Mouse (Mus musculus): ENCODE measurements at regions not wholly inside any gene's neighbourhood (a gene's known extent, or its start where the extent isn't known, plus 50 kb on each side); places are given as distances from the start of the nearest gene placed in this dataset.
"Not testable (repeated sequence)": the region's sequence is repeated elsewhere in the genome, so short reads cannot be mapped to it uniquely, and the experiment has no call there.

- WGBS = 89% methylated on average over 2 of the region's 2 CpGs
- H3K9me3 ChIP-seq (ENCODE audit: low read length) = no peaks in the 10 kb centered on the region
- no peaks in the 10 kb centered on the region for H3K4me1 ChIP-seq (ENCODE audit: insufficient read depth)
- no peak for DNase-seq
- no peak overlapping the region for H3K4me3 ChIP-seq (ENCODE audit: low read depth, low read length)
- no peak overlapping the region for H3K9ac ChIP-seq
- H3K27me3 ChIP-seq (ENCODE audit: insufficient read depth, low read length) = no peaks in the 10 kb centered on the region
- H3K36me3 ChIP-seq (ENCODE audit: insufficient read depth) = no peaks in the 10 kb centered on the region
- no peak for ATAC-seq
- TF ChIP-seq CTCF (IDR thresholded peaks at IDR 0.05; ENCODE audit: low read depth) = no peak
- no peak overlapping the region for H3K4me2 ChIP-seq (ENCODE audit: low read depth)
- H3K27ac ChIP-seq (ENCODE audit: low read depth, low read length) = no peak overlapping the region
Observed at GRCm38 (mm10) chr14:107214391-107214790, 1108.4 kb downstream of the Trim52 start.

- no peak for ATAC-seq
- Histone ChIP-seq H3K36me3 (ENCODE audit: insufficient read depth) (no peaks in the 10 kb centered on the region), H3K4me3 (ENCODE audit: low read depth, low read length) (no peak overlapping the region), H3K27me3 (ENCODE audit: insufficient read depth, low read length) (no peaks in the 10 kb centered on the region), H3K9ac (no peak overlapping the region), H3K9me3 (ENCODE audit: low read length) (no peaks in the 10 kb centered on the region), H3K27ac (ENCODE audit: low read depth, low read length) (no peak overlapping the region), H3K4me1 (ENCODE audit: insufficient read depth) (no peaks in the 10 kb centered on the region), H3K4me2 (ENCODE audit: low read depth) (no peak overlapping the region)
- DNase-seq = no peak
- 88% methylated on average over 2 of the region's 2 CpGs for WGBS
- TF ChIP-seq CTCF (IDR thresholded peaks at IDR 0.05; ENCODE audit: low read depth) = no peak
Observed at GRCm38 (mm10) chr14:107264182-107264581, 1158.2 kb downstream of the Trim52 start.

DNA sequence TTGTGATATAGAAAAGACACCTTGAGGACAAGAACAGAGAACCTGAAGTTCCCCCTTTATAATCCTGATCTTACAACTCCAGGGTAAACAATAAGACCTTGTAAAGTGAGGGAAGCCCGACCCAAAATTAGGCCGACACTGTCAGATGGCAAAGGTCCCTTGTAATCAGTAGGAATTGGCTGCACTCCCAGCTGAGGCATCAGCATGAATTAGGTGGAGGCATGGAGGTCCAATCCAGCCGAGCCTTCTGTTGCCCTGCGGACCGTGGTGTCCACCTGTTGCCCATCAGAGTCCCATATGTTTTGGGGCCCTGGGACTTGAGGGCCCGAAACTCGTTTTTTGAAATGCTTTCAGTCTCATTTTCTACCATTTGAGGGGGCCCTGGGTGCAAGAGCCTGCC lies 1174.3 kb downstream of the Trim52 start:
- H3K9me3 ChIP-seq (ENCODE audit: low read length); H3K27ac ChIP-seq (ENCODE audit: low read depth, low read length); H3K4me3 ChIP-seq (ENCODE audit: low read depth, low read length); H3K4me2 ChIP-seq (ENCODE audit: low read depth); ATAC-seq; H3K36me3 ChIP-seq (ENCODE audit: insufficient read depth); H3K4me1 ChIP-seq (ENCODE audit: insufficient read depth); H3K9ac ChIP-seq; DNase-seq; H3K27me3 ChIP-seq (ENCODE audit: insufficient read depth, low read length): not testable (repeated sequence)
- 87% methylated on average over 7 of the region's 7 CpGs for WGBS

DNA sequence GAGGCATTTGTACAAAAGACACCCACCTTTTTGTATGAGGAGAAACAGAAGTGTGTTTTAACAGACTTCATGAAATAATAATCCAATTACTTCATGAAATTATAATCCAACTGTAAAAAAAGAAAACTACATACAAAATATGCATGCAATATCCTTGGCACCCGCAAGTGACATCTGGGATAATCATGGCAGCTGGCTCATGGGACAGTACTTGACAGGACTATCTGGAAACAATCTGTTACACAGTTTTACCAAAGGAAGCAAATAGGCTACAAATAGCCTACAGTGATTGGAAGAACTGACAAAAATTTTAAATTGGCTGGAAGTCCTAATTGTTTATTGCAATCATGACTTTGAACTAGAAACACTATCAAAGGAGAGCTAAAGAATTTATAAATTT lies 1223.3 kb downstream of the Trim52 start:
- Histone ChIP-seq H3K4me3 (ENCODE audit: low read depth, low read length) (no peak overlapping the region), H3K4me1 (ENCODE audit: insufficient read depth) (no peaks in the 10 kb centered on the region), H3K27me3 (ENCODE audit: insufficient read depth, low read length) (no peaks in the 10 kb centered on the region), H3K36me3 (ENCODE audit: insufficient read depth) (no peaks in the 10 kb centered on the region), H3K9me3 (ENCODE audit: low read length) (no peaks in the 10 kb centered on the region), H3K4me2 (ENCODE audit: low read depth) (no peak overlapping the region), H3K9ac (no peak overlapping the region), H3K27ac (ENCODE audit: low read depth, low read length) (no peak overlapping the region)
- TF ChIP-seq CTCF (IDR thresholded peaks at IDR 0.05; ENCODE audit: low read depth) = no peak
- ATAC-seq (no peak), DNase-seq (peak; percentile 41)
- 66% methylated on average over 1 of the region's 1 CpGs for WGBS

- ATAC-seq = no peak
- H3K36me3 ChIP-seq (ENCODE audit: insufficient read depth) = no peaks in the 10 kb centered on the region
- H3K4me3 ChIP-seq (ENCODE audit: low read depth, low read length) = no peak overlapping the region
- no peaks in the 10 kb centered on the region for H3K9me3 ChIP-seq (ENCODE audit: low read length)
- H3K27ac ChIP-seq (ENCODE audit: low read depth, low read length) = no peak overlapping the region
- no peak overlapping the region for H3K4me2 ChIP-seq (ENCODE audit: low read depth)
- no peaks in the 10 kb centered on the region for H3K4me1 ChIP-seq (ENCODE audit: insufficient read depth)
- no peak for TF ChIP-seq CTCF (IDR thresholded peaks at IDR 0.05; ENCODE audit: low read depth)
- no peak overlapping the region for H3K9ac ChIP-seq
- no peak for DNase-seq
- H3K27me3 ChIP-seq (ENCODE audit: insufficient read depth, low read length) = no peaks in the 10 kb centered on the region
Observed at GRCm38 (mm10) chr14:107340205-107340604, 1234.2 kb downstream of the Trim52 start.

DNA sequence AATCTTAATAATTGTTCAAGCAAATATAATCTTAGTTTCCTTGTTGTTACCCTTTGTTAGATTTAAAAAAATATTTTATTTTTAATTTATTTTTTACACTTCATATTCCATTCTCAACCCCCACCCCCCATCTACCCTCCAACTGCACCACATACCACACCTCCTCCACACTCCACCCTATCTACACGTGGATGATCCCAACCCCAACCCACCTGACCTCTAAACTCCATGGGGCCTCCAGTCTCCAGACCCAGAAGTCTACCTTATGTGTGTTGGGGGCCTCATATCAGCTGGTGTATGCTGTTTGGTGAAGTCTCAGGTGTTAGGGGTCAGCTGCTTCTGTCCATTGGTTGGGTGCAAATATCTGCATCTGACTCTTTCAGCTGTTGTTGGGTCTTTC lies 1256.8 kb downstream of the Trim52 start:
- H3K27ac ChIP-seq (ENCODE audit: low read depth, low read length) = no peak overlapping the region
- no peak for TF ChIP-seq CTCF (IDR thresholded peaks at IDR 0.05; ENCODE audit: low read depth)
- H3K4me3 ChIP-seq (ENCODE audit: low read depth, low read length) = no peak overlapping the region
- H3K4me1 ChIP-seq (ENCODE audit: insufficient read depth) = no peaks in the 10 kb centered on the region
- WGBS = 46% methylated on average over 1 of the region's 1 CpGs
- no peaks in the 10 kb centered on the region for H3K9me3 ChIP-seq (ENCODE audit: low read length)
- no peak overlapping the region for H3K9ac ChIP-seq
- DNase-seq = no peak
- no peak for ATAC-seq
- no peak overlapping the region for H3K4me2 ChIP-seq (ENCODE audit: low read depth)
- no peaks in the 10 kb centered on the region for H3K36me3 ChIP-seq (ENCODE audit: insufficient read depth)
- H3K27me3 ChIP-seq (ENCODE audit: insufficient read depth, low read length) = no peaks in the 10 kb centered on the region

Data from forebrain, postnatal 0 days (tissue).